Mouse (Mus musculus): ENCODE measurements around the gene Olfr986. TPM values are rescaled to one million over a fixed set of nuclear protein-coding genes. Genes with fewer than 3 reads are reported as not detected.
"Not testable (repeated sequence)": the region's sequence is repeated elsewhere in the genome, so short reads cannot be mapped to it uniquely, and the experiment has no call there.

Gene Olfr986
- polyA plus RNA-seq (2012; rRNA removed): not detected in 2 replicates

DNA sequence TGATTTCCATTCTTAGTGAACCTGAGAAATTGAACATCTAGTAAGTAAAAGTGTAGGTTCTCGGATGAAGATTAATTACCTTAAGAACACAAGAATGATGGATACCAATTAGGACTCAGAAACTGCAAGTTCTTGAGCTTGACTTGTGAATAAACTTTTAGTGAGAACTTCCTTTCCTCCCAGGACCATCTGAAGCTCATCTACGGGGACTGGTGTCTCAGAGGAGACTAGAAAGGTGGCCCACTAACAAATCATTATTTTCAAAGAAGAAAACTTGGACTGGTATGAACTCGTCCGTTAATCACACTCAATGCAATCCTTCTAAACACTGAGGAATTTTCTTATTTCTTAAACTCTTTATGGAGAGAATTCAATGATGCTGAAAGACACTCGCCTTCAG, at the start of gene Olfr986:
Gene Olfr986 (plus strand): TSS at position 301 of the 400 bp plus-strand sequence.
- DNase-seq (ENCODE audit: low read depth): no peak
- TF ChIP-seq CTCF (IDR thresholded peaks at IDR 0.05; ENCODE audit: borderline replicate concordance, extremely low read depth, insufficient read depth, insufficient read length) (no peak), POLR2A (IDR thresholded peaks at IDR 0.05; ENCODE audit: borderline replicate concordance, extremely low read depth, insufficient read depth, insufficient read length, poor library complexity, severe bottlenecking) (no peak)

DNA sequence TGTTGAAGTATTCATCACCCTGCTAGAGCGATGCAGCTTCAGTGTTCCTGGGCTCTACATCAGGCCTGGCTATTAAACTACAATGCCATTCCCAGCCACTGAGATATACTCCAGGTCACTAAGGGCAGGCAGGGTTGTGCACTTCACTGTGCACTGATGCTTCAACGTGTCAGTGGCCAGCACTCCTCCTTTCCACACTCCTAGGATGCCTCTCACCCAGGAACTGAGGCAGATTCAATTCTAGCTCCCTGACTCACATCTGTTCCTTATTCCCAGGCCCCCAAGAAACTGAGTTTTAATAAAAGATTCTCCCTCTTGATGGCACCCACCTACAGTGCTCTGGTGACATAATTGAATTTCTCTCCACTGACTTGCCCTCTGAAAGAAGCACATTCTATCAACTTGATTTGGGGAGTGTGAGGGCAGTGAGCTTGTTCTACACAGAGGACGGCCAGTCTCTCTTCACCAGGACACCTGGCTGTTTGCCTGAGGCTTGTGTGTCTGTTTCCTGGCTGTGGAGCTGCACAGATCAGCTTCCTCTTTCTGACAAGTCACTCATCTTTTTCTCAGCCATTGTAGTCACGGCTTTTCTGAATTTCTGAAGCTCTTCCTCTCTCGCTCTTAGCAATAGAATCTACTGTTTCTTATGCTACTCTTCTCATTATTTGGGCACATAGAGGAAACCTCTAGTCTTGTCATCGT, 43.6 kb upstream of the Olfr986 start:
- no peak for DNase-seq (ENCODE audit: low read depth)
- TF ChIP-seq POLR2A (IDR thresholded peaks at IDR 0.05; ENCODE audit: borderline replicate concordance, extremely low read depth, insufficient read depth, insufficient read length, poor library complexity, severe bottlenecking) (no peak), CTCF (IDR thresholded peaks at IDR 0.05; ENCODE audit: borderline replicate concordance, extremely low read depth, insufficient read depth, insufficient read length) (no peak)

DNA sequence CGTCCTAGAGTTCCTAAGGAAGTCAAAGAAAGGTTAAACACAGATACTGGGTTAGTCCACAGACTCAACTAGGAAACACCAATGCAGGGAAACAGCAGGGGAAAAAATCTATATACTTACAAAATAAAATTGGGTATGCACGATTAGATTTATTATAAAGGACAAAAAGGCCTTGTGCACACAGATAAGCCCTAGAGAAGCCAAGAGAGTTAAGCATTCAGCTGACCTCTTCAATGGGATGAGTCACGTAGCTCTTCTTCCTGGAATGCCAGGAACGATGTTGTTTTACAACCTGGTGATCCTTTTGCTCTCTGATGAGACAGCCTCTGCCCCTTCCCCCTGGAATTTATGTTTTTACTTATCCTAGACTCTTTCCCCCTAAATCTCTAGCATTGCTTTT, 41.2 kb upstream of the Olfr986 start:
- no peak for DNase-seq (ENCODE audit: low read depth)
- TF ChIP-seq POLR2A (IDR thresholded peaks at IDR 0.05; ENCODE audit: borderline replicate concordance, extremely low read depth, insufficient read depth, insufficient read length, poor library complexity, severe bottlenecking) (no peak), CTCF (IDR thresholded peaks at IDR 0.05; ENCODE audit: borderline replicate concordance, extremely low read depth, insufficient read depth, insufficient read length) (no peak)

DNA sequence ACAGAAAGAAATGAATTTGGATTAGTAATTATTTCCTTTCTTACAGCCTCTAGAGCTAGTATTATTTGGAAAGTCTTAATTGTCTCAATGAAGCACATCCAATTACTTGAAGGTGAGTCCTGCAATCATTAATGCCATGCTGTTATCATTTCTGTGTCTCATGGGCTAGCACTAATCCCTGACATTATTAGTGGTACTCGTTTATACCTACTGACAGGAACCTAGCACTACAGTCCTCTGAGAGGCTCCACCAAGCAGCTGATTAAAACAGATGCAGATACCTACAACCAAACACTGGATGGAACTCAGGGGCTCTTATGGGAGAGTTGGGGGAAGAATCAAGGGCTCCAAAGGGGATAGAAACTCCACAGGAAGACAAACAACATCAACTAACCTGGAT, 39.2 kb upstream of the Olfr986 start:
- no peak for TF ChIP-seq CTCF (IDR thresholded peaks at IDR 0.05; ENCODE audit: borderline replicate concordance, extremely low read depth, insufficient read depth, insufficient read length)
- TF ChIP-seq POLR2A (IDR thresholded peaks at IDR 0.05; ENCODE audit: borderline replicate concordance, extremely low read depth, insufficient read depth, insufficient read length, poor library complexity, severe bottlenecking): no peak
- no peak for DNase-seq (ENCODE audit: low read depth)

DNA sequence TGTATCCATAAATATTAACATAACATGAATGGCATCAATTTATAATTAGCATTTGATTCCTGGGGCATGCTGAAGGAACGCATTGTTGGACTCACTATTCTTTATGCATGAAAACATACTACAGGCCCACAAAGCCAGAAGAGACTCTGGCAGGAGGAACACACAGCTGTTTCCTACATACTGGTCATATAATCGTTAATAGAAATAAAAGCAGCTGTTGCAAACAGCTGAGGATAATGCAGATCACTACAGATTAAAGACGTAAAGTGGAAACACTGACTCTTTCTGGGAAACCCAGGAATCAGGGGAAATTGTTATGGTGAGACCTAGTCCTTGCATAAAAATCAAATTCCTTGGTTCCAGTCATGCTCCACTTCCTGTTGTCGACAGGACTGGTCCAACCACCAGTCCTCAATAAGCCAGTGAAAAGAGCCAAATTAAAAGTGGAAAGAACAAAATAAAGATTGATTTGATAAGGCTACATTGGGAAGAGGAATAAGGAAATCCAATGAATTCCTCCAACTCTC, 25.5 kb upstream of the Olfr986 start:
- no peak for TF ChIP-seq POLR2A (IDR thresholded peaks at IDR 0.05; ENCODE audit: borderline replicate concordance, extremely low read depth, insufficient read depth, insufficient read length, poor library complexity, severe bottlenecking)
- TF ChIP-seq CTCF (IDR thresholded peaks at IDR 0.05; ENCODE audit: borderline replicate concordance, extremely low read depth, insufficient read depth, insufficient read length): no peak
- DNase-seq (ENCODE audit: low read depth): no peak

DNA sequence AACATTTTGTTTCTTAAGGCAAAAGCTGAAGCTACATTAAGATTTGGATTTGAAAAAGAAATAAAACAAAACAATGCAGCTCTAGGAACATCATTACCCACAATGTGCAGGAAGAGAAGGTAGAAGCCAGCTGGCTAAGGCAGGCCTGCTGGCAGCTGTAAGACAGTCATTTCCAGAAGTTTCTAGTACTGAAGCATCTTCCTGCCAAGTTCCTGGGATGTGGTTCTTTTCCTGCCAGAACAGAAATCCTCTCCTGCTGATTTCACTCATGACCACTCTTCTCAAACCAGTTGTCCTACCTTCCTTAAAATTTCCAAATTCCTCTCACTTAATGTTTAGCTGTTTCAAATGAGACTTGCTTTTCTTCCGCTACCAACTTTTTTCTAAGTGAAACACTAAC, 14.3 kb upstream of the Olfr986 start:
- TF ChIP-seq CTCF (IDR thresholded peaks at IDR 0.05; ENCODE audit: borderline replicate concordance, extremely low read depth, insufficient read depth, insufficient read length): no peak
- TF ChIP-seq POLR2A (IDR thresholded peaks at IDR 0.05; ENCODE audit: borderline replicate concordance, extremely low read depth, insufficient read depth, insufficient read length, poor library complexity, severe bottlenecking): no peak
- DNase-seq (ENCODE audit: low read depth): peak; percentile 8

DNA sequence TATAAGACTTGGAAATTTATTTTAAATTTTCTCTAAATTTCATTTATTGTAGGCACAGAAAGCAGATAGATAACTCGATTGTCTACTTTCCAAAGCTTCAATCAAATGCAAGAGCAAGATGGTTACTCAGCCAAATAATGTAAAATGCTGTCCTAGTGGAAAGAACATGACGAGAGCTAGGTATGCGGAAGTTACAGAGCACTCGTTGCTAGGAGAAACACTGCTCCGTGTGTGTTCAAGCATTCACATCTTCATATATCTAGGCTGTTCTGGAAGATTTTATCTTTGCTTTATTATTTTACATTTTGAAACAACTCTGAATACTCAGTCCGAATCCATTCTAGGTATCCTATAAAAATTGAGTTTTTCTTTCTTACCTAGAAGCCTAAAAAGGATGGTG, 3.7 kb upstream of the Olfr986 start:
- TF ChIP-seq CTCF (IDR thresholded peaks at IDR 0.05; ENCODE audit: borderline replicate concordance, extremely low read depth, insufficient read depth, insufficient read length) (no peak), POLR2A (IDR thresholded peaks at IDR 0.05; ENCODE audit: borderline replicate concordance, extremely low read depth, insufficient read depth, insufficient read length, poor library complexity, severe bottlenecking) (no peak)
- no peak for DNase-seq (ENCODE audit: low read depth)

DNA sequence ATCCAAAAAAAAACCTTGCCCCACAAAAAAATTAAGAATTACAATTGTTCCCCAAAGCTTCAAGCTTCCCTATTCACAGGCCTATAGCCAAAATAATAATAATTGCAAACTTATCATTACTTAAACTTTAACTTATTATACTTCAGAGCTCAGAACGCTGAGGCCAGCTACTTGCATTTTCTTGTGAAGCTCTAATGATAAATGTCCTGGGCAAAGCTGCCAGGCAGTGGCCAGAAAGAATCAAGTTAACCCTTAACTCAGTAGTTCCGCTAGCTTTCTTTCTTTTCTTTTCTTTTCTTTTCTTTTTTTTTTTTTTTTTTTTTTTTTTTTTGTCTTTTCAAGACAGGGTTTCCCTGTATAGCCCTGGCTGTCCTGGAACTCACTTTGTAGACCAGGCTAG, 4.4 kb downstream of the Olfr986 start:
- not testable (repeated sequence) for DNase-seq (ENCODE audit: low read depth)

DNA sequence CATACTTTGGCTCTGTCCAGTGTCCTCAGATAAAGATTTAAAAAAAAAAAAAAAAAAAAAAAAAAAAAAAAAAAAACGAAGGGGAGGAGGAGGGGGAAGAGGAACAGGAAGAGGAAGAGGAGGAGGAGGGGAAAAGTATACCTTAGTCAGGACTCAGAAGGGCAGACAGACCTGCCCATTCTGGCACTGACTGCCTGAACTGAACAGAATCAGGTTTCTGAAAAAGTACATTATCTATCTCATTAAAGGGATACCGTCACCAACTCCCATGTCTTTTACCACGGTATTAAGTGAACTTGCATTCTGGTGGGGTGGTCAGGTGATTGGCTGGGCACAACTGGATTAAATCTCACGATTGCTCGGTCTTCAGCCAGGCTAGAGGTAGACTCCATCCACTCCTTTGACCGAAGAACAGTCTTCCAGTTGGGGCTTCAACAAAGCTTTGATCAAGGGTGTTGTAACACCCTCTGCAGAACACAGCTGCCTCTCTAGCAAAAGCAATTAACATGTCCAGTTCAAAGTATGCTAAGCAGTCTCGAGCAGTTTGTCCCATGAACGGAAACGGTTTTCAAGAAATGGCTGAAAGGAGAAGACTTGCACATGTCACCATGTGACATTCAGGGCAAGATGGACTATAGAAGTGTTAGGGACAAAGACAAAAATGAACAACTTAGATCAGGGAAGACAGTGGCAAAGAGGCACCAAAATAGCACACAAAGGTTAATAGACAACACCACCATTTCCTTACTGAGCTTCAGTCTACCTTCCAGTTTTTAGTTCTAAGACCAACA, 10.6 kb downstream of the Olfr986 start:
- TF ChIP-seq CTCF (IDR thresholded peaks at IDR 0.05; ENCODE audit: borderline replicate concordance, extremely low read depth, insufficient read depth, insufficient read length): no peak
- no peak for TF ChIP-seq POLR2A (IDR thresholded peaks at IDR 0.05; ENCODE audit: borderline replicate concordance, extremely low read depth, insufficient read depth, insufficient read length, poor library complexity, severe bottlenecking)
- DNase-seq (ENCODE audit: low read depth): no peak

DNA sequence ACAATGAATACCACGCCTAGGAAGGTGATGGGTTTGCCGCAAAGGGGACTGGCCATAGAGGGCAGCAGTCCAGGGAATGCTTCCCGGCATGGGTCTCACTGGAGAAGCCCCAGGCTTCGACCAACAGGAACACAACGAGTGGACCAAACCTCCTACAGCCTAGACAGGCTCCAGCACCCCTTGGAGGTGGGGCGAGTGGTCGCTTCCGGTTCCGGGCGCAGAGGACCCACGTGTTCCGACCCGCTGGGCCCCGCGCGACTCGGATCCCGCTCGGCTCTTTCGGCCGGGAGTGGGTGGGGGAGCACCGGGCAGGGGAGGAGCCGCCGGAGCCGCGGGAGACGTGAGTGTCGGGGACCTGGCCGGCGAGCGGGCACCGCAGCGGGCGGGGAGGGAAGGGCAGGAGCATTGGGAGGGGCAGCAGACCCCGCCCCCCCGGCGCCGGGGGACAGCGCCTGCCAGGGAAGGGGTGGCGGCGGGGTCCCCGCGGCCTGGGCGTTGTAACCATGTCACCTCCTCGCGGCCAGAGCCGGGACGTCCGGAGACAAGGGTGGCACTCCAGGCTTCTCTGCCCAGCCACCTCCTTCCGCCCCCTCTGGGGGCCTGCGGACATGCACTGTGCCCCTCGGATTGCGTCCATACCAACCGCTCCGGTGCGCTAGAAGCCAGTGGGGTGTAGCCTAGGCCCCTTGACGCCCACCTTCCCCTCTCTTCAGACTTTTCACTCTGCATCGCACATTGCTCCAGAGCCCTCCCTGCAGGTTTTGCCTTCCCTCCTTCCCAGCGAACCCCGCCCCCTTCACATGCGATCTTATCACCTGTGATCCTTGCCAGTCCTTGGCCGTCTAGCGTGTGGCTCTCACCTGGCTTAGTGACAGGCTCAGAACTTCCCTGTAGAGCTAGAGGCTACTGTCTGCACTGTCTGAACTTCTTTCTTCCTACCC, 11.6 kb downstream of the Olfr986 start, which contains the start of gene Zfp202:
Gene Zfp202 (plus strand): TSS at position 219 of the 941 bp plus-strand sequence.
- TF ChIP-seq CTCF (IDR thresholded peaks at IDR 0.05; ENCODE audit: borderline replicate concordance, extremely low read depth, insufficient read depth, insufficient read length) (peak; percentile 29; the same call in 1 of the 2 replicates), POLR2A (IDR thresholded peaks at IDR 0.05; ENCODE audit: borderline replicate concordance, extremely low read depth, insufficient read depth, insufficient read length, poor library complexity, severe bottlenecking) (peak; percentile 61)

DNA sequence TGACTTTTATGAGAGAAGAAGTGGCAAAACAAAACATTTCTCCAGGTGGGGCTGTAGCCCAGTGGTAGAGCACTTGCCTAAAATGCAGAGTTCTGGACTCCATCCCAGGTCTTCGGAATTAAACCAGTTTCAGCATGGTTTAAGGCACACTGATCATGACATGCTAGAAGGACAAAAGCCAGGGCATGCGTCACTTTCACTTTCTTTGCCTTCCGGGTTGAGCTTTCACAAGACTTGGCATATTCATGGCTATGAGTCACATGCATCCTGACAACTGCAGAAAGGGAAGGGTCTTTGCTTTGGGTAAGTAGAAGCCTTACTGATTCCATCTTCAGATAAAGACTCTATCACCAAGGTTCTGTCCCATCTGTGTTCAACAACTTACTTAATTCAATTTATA, 15.3 kb downstream of the Olfr986 start:
- DNase-seq (ENCODE audit: low read depth): no peak
- TF ChIP-seq CTCF (IDR thresholded peaks at IDR 0.05; ENCODE audit: borderline replicate concordance, extremely low read depth, insufficient read depth, insufficient read length) (no peak), POLR2A (IDR thresholded peaks at IDR 0.05; ENCODE audit: borderline replicate concordance, extremely low read depth, insufficient read depth, insufficient read length, poor library complexity, severe bottlenecking) (no peak)

More for the DNA sequence above, 11.6 kb downstream of the Olfr986 start, which contains the start of gene Zfp202:
- DNase-seq (ENCODE audit: low read depth): peak; percentile 95
